Mouse (Mus musculus) bone marrow macrophage, adult 2 months (primary cell): ENCODE results near the gene Tbc1d24.

Experiments
- CTCF ChIP-seq: IDR thresholded peaks from 2 replicates; pipeline ENCODE4 v1.5.1; 2012; ENCODE audit warnings: low read depth, mild to moderate bottlenecking, low read length, moderate library complexity
- POLR2A ChIP-seq: IDR thresholded peaks from 2 replicates; pipeline ENCODE4 v1.6.1; 2012; ENCODE audit warnings: mild to moderate bottlenecking, low read depth, low read length, borderline replicate concordance

- TF ChIP-seq CTCF (no peak), POLR2A (no peak)
These were observed 15.4 kb upstream of the Tbc1d24 start, which contains the start of gene Tedc2 for GRCm38 (mm10) chr17:24220435-24221411.
